Mouse (Mus musculus): ENCODE results near the gene 4930503B20Rik. TPM values are rescaled to one million over a fixed set of nuclear protein-coding genes. Genes with fewer than 3 reads are reported as not detected.

4930503B20Rik gene
- polyA plus RNA-seq, 1 experiment from 2014 or later = not detected

DNA sequence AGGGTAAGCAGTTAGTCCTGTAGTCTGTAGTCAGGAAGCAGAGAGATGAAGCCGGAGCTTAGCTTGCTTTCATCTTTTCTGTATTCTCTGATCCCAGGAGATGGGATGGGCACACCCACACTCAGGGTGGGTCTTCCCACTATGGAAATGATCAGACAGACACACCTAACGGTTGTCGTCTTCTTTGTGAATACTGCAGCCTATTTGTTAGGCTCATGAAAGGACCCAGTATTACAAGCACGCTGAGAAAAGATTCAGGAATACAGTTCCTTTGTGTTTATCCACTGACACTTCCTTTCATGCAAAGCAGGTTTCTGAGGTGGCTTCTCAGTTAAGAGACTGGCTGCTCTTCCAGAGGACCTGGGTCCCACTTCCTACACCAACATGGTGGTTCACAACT is 39.9 kb downstream of the 4930503B20Rik start:
- Histone ChIP-seq H3K4me2 (ENCODE audit: low read depth, low read length) (no peak overlapping the region), H3K27me3 (ENCODE audit: insufficient read depth, low read length) (no peaks in the 10 kb centered on the region), H3K4me1 (ENCODE audit: insufficient read depth) (no peaks in the 10 kb centered on the region), H3K36me3 (replicated peaks; ENCODE audit: insufficient read depth, low read length) (peaks cover 4% of the 10 kb centered on the region), H3K9ac (replicated peaks) (no peak overlapping the region), H3K9me3 (ENCODE audit: low read length) (no peaks in the 10 kb centered on the region), H3K4me3 (ENCODE audit: low read depth, low read length) (no peak overlapping the region), H3K27ac (ENCODE audit: low read depth) (no peak overlapping the region)
- TF ChIP-seq CTCF (IDR thresholded peaks at IDR 0.05; ENCODE audit: low read depth) (no peak), EP300 (IDR thresholded peaks at IDR 0.05; ENCODE audit: low read depth) (no peak)
- ATAC-seq = no peak
- WGBS (ENCODE audit: insufficient replicate concordance) = 77% methylated on average over 4 of the region's 4 CpGs
- DNase-seq = no peak

DNA sequence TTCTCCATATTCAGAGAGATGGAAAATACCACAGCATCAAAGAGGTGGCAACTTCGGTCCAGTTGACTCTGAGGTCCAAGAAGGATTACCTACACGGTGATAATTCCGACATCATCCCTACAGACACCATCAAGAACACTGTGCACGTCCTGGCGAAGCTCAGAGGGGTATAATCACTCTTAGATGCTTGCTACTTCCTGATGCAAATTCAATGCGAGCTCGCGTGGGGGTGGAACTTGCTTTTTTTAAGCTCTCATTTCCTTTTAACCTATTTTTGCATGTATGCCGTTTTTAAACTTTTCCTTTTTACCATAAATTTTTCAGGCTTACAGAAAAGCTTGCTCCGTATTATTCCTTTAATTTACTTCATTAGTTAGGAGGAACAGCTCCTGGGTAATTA is 40.8 kb downstream of the 4930503B20Rik start:
- ATAC-seq (no peak), DNase-seq (no peak)
- H3K4me1 ChIP-seq (ENCODE audit: insufficient read depth) = no peaks in the 10 kb centered on the region
- H3K9me3 ChIP-seq (ENCODE audit: low read length) = no peaks in the 10 kb centered on the region
- peaks cover 4% of the 10 kb centered on the region for H3K36me3 ChIP-seq (replicated peaks; ENCODE audit: insufficient read depth, low read length)
- H3K4me2 ChIP-seq (ENCODE audit: low read depth, low read length) = no peak overlapping the region
- TF ChIP-seq EP300 (IDR thresholded peaks at IDR 0.05; ENCODE audit: low read depth) (no peak), CTCF (IDR thresholded peaks at IDR 0.05; ENCODE audit: low read depth) (no peak)
- H3K4me3 ChIP-seq (ENCODE audit: low read depth, low read length) = no peak overlapping the region
- WGBS (ENCODE audit: insufficient replicate concordance) = 65% methylated on average over 10 of the region's 10 CpGs
- no peak overlapping the region for H3K27ac ChIP-seq (ENCODE audit: low read depth)
- no peaks in the 10 kb centered on the region for H3K27me3 ChIP-seq (ENCODE audit: insufficient read depth, low read length)
- H3K9ac ChIP-seq (replicated peaks) = no peak overlapping the region

DNA sequence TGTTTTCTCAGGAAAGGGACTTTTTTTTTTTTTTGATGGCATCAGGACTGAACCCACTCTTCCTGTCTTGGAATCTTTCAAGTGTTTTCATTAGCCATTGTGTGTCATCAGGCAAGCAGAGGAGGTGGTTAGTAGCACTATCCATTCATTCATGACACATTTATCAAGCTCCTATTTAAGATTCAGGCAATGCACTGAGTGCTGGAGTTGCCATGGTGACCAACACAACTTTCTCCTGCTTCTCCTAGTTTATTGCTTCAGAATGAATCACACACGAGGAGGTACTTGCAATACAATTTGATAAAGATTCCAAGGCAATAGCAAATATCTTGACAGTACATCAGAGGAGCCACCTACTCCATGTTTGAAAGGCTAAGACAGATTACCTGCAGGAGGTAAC is 43.7 kb downstream of the 4930503B20Rik start:
- no peak overlapping the region for H3K9ac ChIP-seq (replicated peaks)
- no peak overlapping the region for H3K4me2 ChIP-seq (ENCODE audit: low read depth, low read length)
- TF ChIP-seq EP300 (IDR thresholded peaks at IDR 0.05; ENCODE audit: low read depth) = no peak
- TF ChIP-seq CTCF (IDR thresholded peaks at IDR 0.05; ENCODE audit: low read depth) = no peak
- no peaks in the 10 kb centered on the region for H3K9me3 ChIP-seq (ENCODE audit: low read length)
- WGBS (ENCODE audit: insufficient replicate concordance) = 38% methylated on average over 1 of the region's 1 CpGs
- no peak overlapping the region for H3K27ac ChIP-seq (ENCODE audit: low read depth)
- H3K36me3 ChIP-seq (replicated peaks; ENCODE audit: insufficient read depth, low read length) = 0 out of 2 replicates have a peak, but pooled peaks cover 4% of the 10 kb centered on the region
- H3K27me3 ChIP-seq (ENCODE audit: insufficient read depth, low read length) = no peaks in the 10 kb centered on the region
- H3K4me1 ChIP-seq (ENCODE audit: insufficient read depth) = no peaks in the 10 kb centered on the region
- no peak overlapping the region for H3K4me3 ChIP-seq (ENCODE audit: low read depth, low read length)
- no peak for DNase-seq
- ATAC-seq = no peak

DNA sequence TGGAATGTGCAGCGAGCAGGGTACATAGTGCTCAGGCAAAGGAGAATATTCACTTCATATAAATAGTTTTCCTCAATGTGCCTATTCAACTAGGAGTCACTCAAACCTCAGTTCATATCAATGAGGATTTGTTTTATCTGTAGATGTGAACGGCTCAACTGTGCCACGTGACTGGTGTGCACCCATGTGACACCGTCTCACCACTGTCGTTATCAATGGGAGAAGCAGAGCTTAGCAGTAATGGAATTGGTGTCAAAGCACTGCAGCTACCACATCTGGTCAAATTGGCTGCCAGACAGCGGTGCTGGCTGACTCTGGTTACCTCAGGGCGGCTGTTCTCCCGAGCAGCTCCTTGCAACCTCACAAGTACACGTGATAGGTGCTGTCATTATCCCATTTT is 46.5 kb downstream of the 4930503B20Rik start:
- Histone ChIP-seq H3K9me3 (ENCODE audit: low read length) (no peaks in the 10 kb centered on the region), H3K9ac (replicated peaks) (no peak overlapping the region), H3K4me2 (ENCODE audit: low read depth, low read length) (no peak overlapping the region), H3K36me3 (replicated peaks; ENCODE audit: insufficient read depth, low read length) (0 out of 2 replicates have a peak, but pooled peaks cover 4% of the 10 kb centered on the region), H3K4me1 (ENCODE audit: insufficient read depth) (no peaks in the 10 kb centered on the region; the same call in 1 of the 2 replicates), H3K4me3 (ENCODE audit: low read depth, low read length) (no peak overlapping the region), H3K27ac (ENCODE audit: low read depth) (no peak overlapping the region), H3K27me3 (ENCODE audit: insufficient read depth, low read length) (no peaks in the 10 kb centered on the region)
- DNase-seq (no peak), ATAC-seq (no peak)
- TF ChIP-seq CTCF (IDR thresholded peaks at IDR 0.05; ENCODE audit: low read depth) (no peak), EP300 (IDR thresholded peaks at IDR 0.05; ENCODE audit: low read depth) (no peak)
- 74% methylated on average over 9 of the region's 9 CpGs for WGBS (ENCODE audit: insufficient replicate concordance)

GRCm38 (mm10) chr3:146602531-146602930 is 48.6 kb downstream of the 4930503B20Rik start:
- TF ChIP-seq CTCF (IDR thresholded peaks at IDR 0.05; ENCODE audit: low read depth) (no peak), EP300 (IDR thresholded peaks at IDR 0.05; ENCODE audit: low read depth) (no peak)
- Histone ChIP-seq H3K27ac (ENCODE audit: low read depth) (no peak overlapping the region), H3K4me1 (ENCODE audit: insufficient read depth) (no peaks in the 10 kb centered on the region; the same call in 1 of the 2 replicates), H3K9me3 (ENCODE audit: low read length) (no peaks in the 10 kb centered on the region), H3K4me3 (ENCODE audit: low read depth, low read length) (no peak overlapping the region), H3K4me2 (ENCODE audit: low read depth, low read length) (no peak overlapping the region), H3K36me3 (replicated peaks; ENCODE audit: insufficient read depth, low read length) (no peaks in the 10 kb centered on the region), H3K27me3 (ENCODE audit: insufficient read depth, low read length) (no peaks in the 10 kb centered on the region), H3K9ac (replicated peaks) (no peak overlapping the region)
- ATAC-seq (no peak), DNase-seq (no peak)
- 79% methylated on average over 3 of the region's 3 CpGs for WGBS (ENCODE audit: insufficient replicate concordance)

- WGBS (ENCODE audit: insufficient replicate concordance) = 59% methylated on average over 2 of the region's 2 CpGs
- peak overlapping the region; percentile 22; the same call in 1 of the 2 replicates for H3K27ac ChIP-seq (ENCODE audit: low read depth)
Observed at GRCm38 (mm10) chr3:146601205-146601604, 49.9 kb downstream of the 4930503B20Rik start.

More at GRCm38 (mm10) chr3:146601205-146601604, 49.9 kb downstream of the 4930503B20Rik start:
- no peak for ATAC-seq
- TF ChIP-seq CTCF (IDR thresholded peaks at IDR 0.05; ENCODE audit: low read depth) (no peak), EP300 (IDR thresholded peaks at IDR 0.05; ENCODE audit: low read depth) (no peak)
- H3K4me3 ChIP-seq (ENCODE audit: low read depth, low read length) = no peak overlapping the region
- no peak for DNase-seq
- H3K9me3 ChIP-seq (ENCODE audit: low read length) = no peaks in the 10 kb centered on the region
- H3K27me3 ChIP-seq (ENCODE audit: insufficient read depth, low read length) = no peaks in the 10 kb centered on the region
- no peaks in the 10 kb centered on the region; the same call in 1 of the 2 replicates for H3K4me1 ChIP-seq (ENCODE audit: insufficient read depth)
- H3K9ac ChIP-seq (replicated peaks) = no peak overlapping the region; the same call in 1 of the 2 replicates
- H3K36me3 ChIP-seq (replicated peaks; ENCODE audit: insufficient read depth, low read length) = no peaks in the 10 kb centered on the region
- H3K4me2 ChIP-seq (ENCODE audit: low read depth, low read length) = peak overlapping the region; percentile 67

Data from liver, postnatal 0 days (tissue).